Mouse (Mus musculus): ENCODE data around the gene Stat2. TPM values are rescaled to one million over a fixed set of nuclear protein-coding genes. Genes with fewer than 3 reads are reported as not detected.
A peak's percentile ranks its signal among the peaks of the same experiment; 100 is the strongest.

Stat2 gene
- polyA plus RNA-seq, 1 experiment from 2014 or later: 11.8 TPM

DNA sequence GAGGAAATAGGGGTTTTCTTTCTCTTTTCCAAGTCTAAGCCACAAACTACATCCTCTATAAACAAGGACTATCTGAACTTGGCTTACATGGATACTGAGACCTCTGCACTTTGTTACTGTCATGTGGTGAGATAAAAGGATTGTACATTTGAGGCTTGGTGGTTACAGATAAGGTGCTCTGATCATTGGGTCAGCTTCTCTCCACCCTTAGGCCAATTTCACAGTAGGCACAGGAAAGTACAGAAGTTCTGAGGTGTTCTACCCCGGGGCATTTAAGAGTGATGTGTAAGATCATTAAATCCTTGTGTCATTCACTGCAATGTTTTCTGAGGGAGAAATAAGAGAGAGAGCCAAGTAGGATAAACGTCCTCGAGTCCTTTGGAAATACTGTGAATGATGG is 66.2 kb downstream of the Stat2 start:
- Histone ChIP-seq H3K36me3 (ENCODE audit: control insufficient read depth, insufficient read depth) (no peaks in the 10 kb centered on the region), H3K4me3 (ENCODE audit: low read length) (no peak overlapping the region), H3K4me1 (ENCODE audit: control insufficient read depth, insufficient read depth, low read length) (peaks cover 35% of the 10 kb centered on the region), H3K27ac (ENCODE audit: low read length) (peak overlapping the region; percentile 94), H3K9ac (ENCODE audit: low read length) (no peak overlapping the region), H3K27me3 (ENCODE audit: control insufficient read depth, insufficient read depth, low read length) (no peaks in the 10 kb centered on the region), H3K4me2 (ENCODE audit: low read depth, low read length) (peak overlapping the region; percentile 77), H3K9me3 (replicated peaks; ENCODE audit: control insufficient read depth, low read length) (no peaks in the 10 kb centered on the region)
- 70% methylated on average over 3 of the region's 3 CpGs for WGBS
- ATAC-seq (replicated peaks; ENCODE audit: extremely low read depth, insufficient read depth, low FRiP score): no peak

DNA sequence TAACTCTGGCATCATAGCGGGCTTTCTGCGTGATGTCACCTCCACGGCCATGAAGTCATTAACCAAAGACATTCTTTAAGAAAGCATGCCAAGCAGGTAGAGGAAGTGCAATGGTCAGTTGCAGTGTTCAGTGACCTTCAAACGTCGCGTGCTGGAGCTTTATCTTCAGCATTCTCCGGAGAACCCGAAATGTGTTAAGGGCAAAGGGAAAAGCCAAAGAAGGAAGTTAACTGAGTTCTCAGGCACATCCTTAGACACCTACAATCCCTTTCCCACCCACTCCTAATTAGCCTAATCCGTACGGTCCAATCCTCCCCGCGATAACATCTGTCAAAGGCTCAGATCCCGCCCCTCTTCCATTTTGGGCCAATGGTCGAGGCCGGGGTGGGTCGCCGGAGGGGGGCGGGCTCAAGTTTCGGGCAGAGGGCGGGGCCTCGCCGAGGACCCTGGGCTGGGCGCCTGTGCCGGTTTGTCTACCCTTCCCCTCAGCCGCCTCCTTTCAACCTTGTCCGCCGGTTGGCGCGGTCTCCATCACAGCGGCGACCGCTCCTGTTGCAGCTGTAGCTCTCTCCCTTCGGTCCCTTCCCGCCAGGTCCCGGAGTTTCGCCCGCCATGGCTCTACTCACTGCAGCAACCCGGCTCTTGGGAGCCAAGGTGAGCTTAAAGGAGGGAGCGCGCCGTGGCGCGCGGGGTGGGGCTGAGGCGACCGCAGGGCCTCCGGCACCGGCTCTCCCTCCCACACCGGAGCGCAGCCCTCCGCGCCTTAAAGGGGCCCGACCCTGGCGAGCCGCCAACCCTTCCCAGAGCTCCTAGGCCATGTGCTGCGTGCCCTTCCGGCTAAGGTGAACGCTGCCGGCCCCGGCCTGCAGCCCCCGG is 67.2 kb downstream of the Stat2 start, which contains the start of gene Cs:
Gene Cs, plus strand, starts transcription at position 429 of the 876 bp plus-strand sequence.
- ATAC-seq (replicated peaks; ENCODE audit: extremely low read depth, insufficient read depth, low FRiP score): peak; percentile 98
- Histone ChIP-seq H3K9me3 (replicated peaks; ENCODE audit: control insufficient read depth, low read length) (no peaks in the 10 kb centered on the region), H3K4me3 (ENCODE audit: low read length) (peak within 1 kb of the TSS; percentile 100), H3K9ac (ENCODE audit: low read length) (peak within 1 kb of the TSS; percentile 98), H3K27me3 (ENCODE audit: control insufficient read depth, insufficient read depth, low read length) (no peaks in the 10 kb centered on the region), H3K4me1 (ENCODE audit: control insufficient read depth, insufficient read depth, low read length) (peaks cover 40% of the 10 kb centered on the region), H3K36me3 (ENCODE audit: control insufficient read depth, insufficient read depth) (no peaks in the 10 kb centered on the region), H3K27ac (ENCODE audit: low read length) (peak within 1 kb of the TSS; percentile 97), H3K4me2 (ENCODE audit: low read depth, low read length) (peak within 1 kb of the TSS; percentile 86)
- WGBS: 1% methylated on average over 60 of the region's 61 CpGs

DNA sequence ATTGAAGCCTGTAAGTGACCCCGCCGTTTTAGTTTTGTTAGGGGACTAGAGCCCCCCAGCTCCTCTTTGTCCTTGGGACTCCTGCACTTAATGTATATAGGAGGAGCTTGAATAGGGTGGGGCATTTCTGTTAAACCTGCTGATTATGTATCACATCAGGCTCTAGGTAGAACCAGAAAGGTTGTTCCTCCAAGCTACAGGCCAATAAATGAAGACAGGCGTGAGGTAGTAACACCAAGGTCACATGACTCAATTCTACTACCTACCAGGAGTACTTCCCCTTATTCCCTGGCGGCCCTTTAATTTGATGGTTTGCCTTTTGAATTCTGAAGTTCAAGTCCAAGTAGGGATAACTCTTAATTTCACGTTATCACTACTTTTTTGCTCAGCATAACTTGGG is 68.1 kb downstream of the Stat2 start:
- H3K27me3 ChIP-seq (ENCODE audit: control insufficient read depth, insufficient read depth, low read length): no peaks in the 10 kb centered on the region
- H3K4me1 ChIP-seq (ENCODE audit: control insufficient read depth, insufficient read depth, low read length): peaks cover 44% of the 10 kb centered on the region
- H3K4me3 ChIP-seq (ENCODE audit: low read length): peak overlapping the region; percentile 100
- no peaks in the 10 kb centered on the region for H3K9me3 ChIP-seq (replicated peaks; ENCODE audit: control insufficient read depth, low read length)
- WGBS: 10% methylated on average over 5 of the region's 5 CpGs
- H3K4me2 ChIP-seq (ENCODE audit: low read depth, low read length): peak overlapping the region; percentile 86
- peak overlapping the region; percentile 97 for H3K27ac ChIP-seq (ENCODE audit: low read length)
- H3K36me3 ChIP-seq (ENCODE audit: control insufficient read depth, insufficient read depth): no peaks in the 10 kb centered on the region
- peak overlapping the region; percentile 98 for H3K9ac ChIP-seq (ENCODE audit: low read length)
- no peak for ATAC-seq (replicated peaks; ENCODE audit: extremely low read depth, insufficient read depth, low FRiP score)

DNA sequence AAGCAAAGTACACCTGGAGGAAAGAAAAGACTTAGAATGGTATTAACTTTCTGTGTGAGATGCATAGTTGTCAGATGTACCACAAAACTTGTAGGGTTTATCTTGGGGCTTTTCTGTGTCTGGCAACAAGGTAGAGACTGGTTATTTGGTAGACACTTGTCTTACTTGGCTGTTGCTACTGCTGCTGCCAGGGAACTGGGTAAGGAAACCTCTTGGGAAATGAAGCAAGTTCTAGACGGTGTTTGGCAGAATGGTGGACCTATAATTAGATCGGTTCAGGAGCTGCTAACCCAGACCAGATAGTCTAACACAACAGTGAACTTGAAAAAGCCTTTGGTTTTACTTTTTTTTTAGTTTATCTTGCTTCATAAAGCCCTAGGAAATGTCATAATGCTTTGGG is 68.6 kb downstream of the Stat2 start:
- 23% methylated on average over 2 of the region's 2 CpGs for WGBS
- no peaks in the 10 kb centered on the region for H3K36me3 ChIP-seq (ENCODE audit: control insufficient read depth, insufficient read depth)
- H3K27me3 ChIP-seq (ENCODE audit: control insufficient read depth, insufficient read depth, low read length): no peaks in the 10 kb centered on the region
- peak overlapping the region; percentile 98 for H3K9ac ChIP-seq (ENCODE audit: low read length)
- H3K27ac ChIP-seq (ENCODE audit: low read length): peak overlapping the region; percentile 97
- H3K4me2 ChIP-seq (ENCODE audit: low read depth, low read length): peak overlapping the region; percentile 86
- peaks cover 49% of the 10 kb centered on the region for H3K4me1 ChIP-seq (ENCODE audit: control insufficient read depth, insufficient read depth, low read length)
- peak overlapping the region; percentile 100 for H3K4me3 ChIP-seq (ENCODE audit: low read length)
- H3K9me3 ChIP-seq (replicated peaks; ENCODE audit: control insufficient read depth, low read length): no peaks in the 10 kb centered on the region
- no peak for ATAC-seq (replicated peaks; ENCODE audit: extremely low read depth, insufficient read depth, low FRiP score)

DNA sequence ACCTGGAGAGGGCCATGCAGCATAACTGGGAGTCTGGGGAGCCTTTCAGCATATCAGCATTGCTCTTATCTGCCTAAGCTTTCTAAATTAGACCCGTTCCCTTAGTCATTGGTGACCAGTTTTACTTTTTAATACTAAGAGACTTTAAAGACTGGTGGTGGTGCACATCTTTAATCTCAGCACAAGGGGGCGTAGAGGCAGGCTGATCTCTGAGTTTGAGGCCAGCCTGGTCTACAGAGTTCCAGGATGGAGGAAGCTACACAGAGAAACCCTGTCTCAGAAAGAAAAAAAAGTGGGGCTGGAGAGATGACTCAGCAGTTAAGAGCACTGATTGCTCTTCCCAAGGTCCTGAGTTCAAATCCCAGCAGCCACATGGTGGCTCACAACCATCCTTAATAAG is 69.9 kb downstream of the Stat2 start:
- H3K36me3 ChIP-seq (ENCODE audit: control insufficient read depth, insufficient read depth): no peaks in the 10 kb centered on the region
- no peaks in the 10 kb centered on the region for H3K27me3 ChIP-seq (ENCODE audit: control insufficient read depth, insufficient read depth, low read length)
- no peak for ATAC-seq (replicated peaks; ENCODE audit: extremely low read depth, insufficient read depth, low FRiP score)
- H3K9me3 ChIP-seq (replicated peaks; ENCODE audit: control insufficient read depth, low read length): no peaks in the 10 kb centered on the region
- peaks cover 58% of the 10 kb centered on the region for H3K4me1 ChIP-seq (ENCODE audit: control insufficient read depth, insufficient read depth, low read length)
- 48% methylated on average over 2 of the region's 2 CpGs for WGBS
- no peak overlapping the region for H3K4me3 ChIP-seq (ENCODE audit: low read length)
- no peak overlapping the region for H3K4me2 ChIP-seq (ENCODE audit: low read depth, low read length)
- H3K9ac ChIP-seq (ENCODE audit: low read length): no peak overlapping the region
- no peak overlapping the region for H3K27ac ChIP-seq (ENCODE audit: low read length)

Other genes starting within 250 kb of the Stat2 start
- gene Naca, start 235.0 kb upstream of the Stat2 start, polyA plus RNA-seq (2015; fragmentation: Nextera tagmentation; extraction: Ambion mirVana): 419 and 441 TPM in 2 replicates
- gene Ptges3, start 211.6 kb upstream of the Stat2 start, polyA plus RNA-seq (2015; fragmentation: Nextera tagmentation; extraction: Ambion mirVana): 263 and 278 TPM in 2 replicates
- gene Atp5b, start 187.3 kb upstream of the Stat2 start, polyA plus RNA-seq (2015; fragmentation: Nextera tagmentation; extraction: Ambion mirVana): 6,748 and 7,106 TPM in 2 replicates
- gene Baz2a, start 179.0 kb upstream of the Stat2 start, polyA plus RNA-seq (2015; fragmentation: Nextera tagmentation; extraction: Ambion mirVana): 6.6 and 8.5 TPM in 2 replicates
- 35.8 and 37.7 TPM in 2 replicates for gene Rbms2, start 90.3 kb upstream of the Stat2 start, polyA plus RNA-seq (2015; fragmentation: Nextera tagmentation; extraction: Ambion mirVana)
- 0.88 and 1.0 TPM in 2 replicates for gene Gls2, start 76.1 kb upstream of the Stat2 start, polyA plus RNA-seq (2015; fragmentation: Nextera tagmentation; extraction: Ambion mirVana)
- 45.1 and 46.1 TPM in 2 replicates for gene Spryd4, start 58.8 kb upstream of the Stat2 start, polyA plus RNA-seq (2015; fragmentation: Nextera tagmentation; extraction: Ambion mirVana)
- not detected in 2 replicates for gene Mip, start 44.7 kb upstream of the Stat2 start, polyA plus RNA-seq (2015; fragmentation: Nextera tagmentation; extraction: Ambion mirVana)
- 29.6 and 30.4 TPM in 2 replicates for gene Timeless, start 38.5 kb upstream of the Stat2 start, polyA plus RNA-seq (2015; fragmentation: Nextera tagmentation; extraction: Ambion mirVana)
- 0.17 TPM in 1 of 2 replicates, not detected in the other for gene Apon, start 16.5 kb upstream of the Stat2 start, polyA plus RNA-seq (2015; fragmentation: Nextera tagmentation; extraction: Ambion mirVana)
- 0.15 and 0.26 TPM in 2 replicates for gene Apof, start 1.9 kb upstream of the Stat2 start, polyA plus RNA-seq (2015; fragmentation: Nextera tagmentation; extraction: Ambion mirVana)
- 4.3 and 6.0 TPM in 2 replicates for gene Il23a, start 28.2 kb downstream of the Stat2 start, polyA plus RNA-seq (2015; fragmentation: Nextera tagmentation; extraction: Ambion mirVana)
- 26.1 and 28.1 TPM in 2 replicates for gene Pan2, start 32.8 kb downstream of the Stat2 start, polyA plus RNA-seq (2015; fragmentation: Nextera tagmentation; extraction: Ambion mirVana)
- gene Cnpy2, start 51.9 kb downstream of the Stat2 start, polyA plus RNA-seq (2015; fragmentation: Nextera tagmentation; extraction: Ambion mirVana): 184 and 195 TPM in 2 replicates
- 567 and 572 TPM in 2 replicates for gene Cs, start 67.2 kb downstream of the Stat2 start, polyA plus RNA-seq (2015; fragmentation: Nextera tagmentation; extraction: Ambion mirVana)
- 13.4 and 19.4 TPM in 2 replicates for gene Coq10a, start 98.4 kb downstream of the Stat2 start, polyA plus RNA-seq (2015; fragmentation: Nextera tagmentation; extraction: Ambion mirVana)
- gene Ankrd52, start 106.6 kb downstream of the Stat2 start, polyA plus RNA-seq (2015; fragmentation: Nextera tagmentation; extraction: Ambion mirVana): 8.1 and 8.5 TPM in 2 replicates
- 0.41 TPM in 1 of 2 replicates, not detected in the other for gene Slc39a5, start 130.7 kb downstream of the Stat2 start, polyA plus RNA-seq (2015; fragmentation: Nextera tagmentation; extraction: Ambion mirVana)
- 55.9 and 60.4 TPM in 2 replicates for gene Nabp2, start 140.9 kb downstream of the Stat2 start, polyA plus RNA-seq (2015; fragmentation: Nextera tagmentation; extraction: Ambion mirVana)
- 29.9 and 31.7 TPM in 2 replicates for gene Rnf41, start 141.1 kb downstream of the Stat2 start, polyA plus RNA-seq (2015; fragmentation: Nextera tagmentation; extraction: Ambion mirVana)
- gene Smarcc2, start 188.7 kb downstream of the Stat2 start, polyA plus RNA-seq (2015; fragmentation: Nextera tagmentation; extraction: Ambion mirVana): 54.9 and 57.5 TPM in 2 replicates
- 945 and 1,125 TPM in 2 replicates for gene Myl6, start 223.6 kb downstream of the Stat2 start, polyA plus RNA-seq (2015; fragmentation: Nextera tagmentation; extraction: Ambion mirVana)
- gene Myl6b, start 228.1 kb downstream of the Stat2 start, polyA plus RNA-seq (2015; fragmentation: Nextera tagmentation; extraction: Ambion mirVana): 4.2 and 4.4 TPM in 2 replicates